Mouse (Mus musculus): ENCODE measurements at regions not wholly inside any gene's neighbourhood (a gene's known extent, or its start where the extent isn't known, plus 50 kb on each side); places are given as distances from the start of the nearest gene placed in this dataset.
A peak's percentile ranks its signal among the peaks of the same experiment; 100 is the strongest.

- ATAC-seq (no peak), DNase-seq (ENCODE audit: low spot score) (peak; percentile 33)
- TF ChIP-seq EP300 (IDR thresholded peaks at IDR 0.05) (no peak), CTCF (IDR thresholded peaks at IDR 0.05) (no peak)
- H3K4me1 ChIP-seq (ENCODE audit: insufficient read depth, low read depth, low read length): peaks cover 5% of the 10 kb centered on the region; the same call in 1 of the 2 replicates
- H3K9ac ChIP-seq (replicated peaks; ENCODE audit: low read depth): no peak overlapping the region
- no peaks in the 10 kb centered on the region for H3K9me3 ChIP-seq (ENCODE audit: low read length)
- H3K27ac ChIP-seq (ENCODE audit: low read length): no peak overlapping the region
- no peaks in the 10 kb centered on the region for H3K27me3 ChIP-seq (replicated peaks; ENCODE audit: insufficient read depth, low read length)
- WGBS: 64% methylated on average over 3 of the region's 3 CpGs
- no peak overlapping the region for H3K4me3 ChIP-seq (ENCODE audit: low read depth, low read length)
- H3K36me3 ChIP-seq (ENCODE audit: insufficient read depth, low read length): no peaks in the 10 kb centered on the region
- H3K4me2 ChIP-seq (replicated peaks; ENCODE audit: low read depth, low read length): no peak overlapping the region
These were observed 58.6 kb downstream of the Kcnrg start for GRCm38 (mm10) chr14:61665815-61666214.

- no peak for ATAC-seq
- H3K36me3 ChIP-seq (ENCODE audit: insufficient read depth, low read length): peaks cover 6% of the 10 kb centered on the region; the same call in 1 of the 2 replicates
- H3K9ac ChIP-seq (replicated peaks; ENCODE audit: low read depth): no peak overlapping the region
- no peak overlapping the region for H3K4me2 ChIP-seq (replicated peaks; ENCODE audit: low read depth, low read length)
- no peak for DNase-seq (ENCODE audit: low spot score)
- TF ChIP-seq CTCF (IDR thresholded peaks at IDR 0.05): no peak
- no peak for TF ChIP-seq EP300 (IDR thresholded peaks at IDR 0.05)
- WGBS: 31% methylated on average over 2 of the region's 2 CpGs
- no peak overlapping the region for H3K27ac ChIP-seq (ENCODE audit: low read length)
- no peaks in the 10 kb centered on the region for H3K9me3 ChIP-seq (ENCODE audit: low read length)
- H3K4me1 ChIP-seq (ENCODE audit: insufficient read depth, low read depth, low read length): peaks cover 3% of the 10 kb centered on the region; the same call in 1 of the 2 replicates
- H3K27me3 ChIP-seq (replicated peaks; ENCODE audit: insufficient read depth, low read length): no peaks in the 10 kb centered on the region
- no peak overlapping the region for H3K4me3 ChIP-seq (ENCODE audit: low read depth, low read length)
These were observed 65.9 kb downstream of the Kcnrg start for GRCm38 (mm10) chr14:61673184-61673583.

GRCm38 (mm10) chr14:61678107-61678506 lies 70.8 kb downstream of the Kcnrg start:
- Histone ChIP-seq H3K9me3 (ENCODE audit: low read length) (no peaks in the 10 kb centered on the region), H3K4me3 (ENCODE audit: low read depth, low read length) (no peak overlapping the region), H3K27ac (ENCODE audit: low read length) (no peak overlapping the region), H3K9ac (replicated peaks; ENCODE audit: low read depth) (no peak overlapping the region), H3K4me1 (ENCODE audit: insufficient read depth, low read depth, low read length) (peaks cover 7% of the 10 kb centered on the region; the same call in 1 of the 2 replicates), H3K4me2 (replicated peaks; ENCODE audit: low read depth, low read length) (no peak overlapping the region), H3K27me3 (replicated peaks; ENCODE audit: insufficient read depth, low read length) (no peaks in the 10 kb centered on the region), H3K36me3 (ENCODE audit: insufficient read depth, low read length) (no peaks in the 10 kb centered on the region)
- 89% methylated on average over 1 of the region's 1 CpGs for WGBS
- DNase-seq (ENCODE audit: low spot score) (no peak), ATAC-seq (no peak)
- no peak for TF ChIP-seq CTCF (IDR thresholded peaks at IDR 0.05)
- no peak for TF ChIP-seq EP300 (IDR thresholded peaks at IDR 0.05)

GRCm38 (mm10) chr14:61680818-61681707 lies 73.8 kb downstream of the Kcnrg start:
- H3K9me3 ChIP-seq (ENCODE audit: low read length): no peaks in the 10 kb centered on the region
- H3K9ac ChIP-seq (replicated peaks; ENCODE audit: low read depth): peak overlapping the region; percentile 94
- H3K27me3 ChIP-seq (replicated peaks; ENCODE audit: insufficient read depth, low read length): no peaks in the 10 kb centered on the region; the same call in 1 of the 2 replicates
- peaks cover 6% of the 10 kb centered on the region; the same call in 1 of the 2 replicates for H3K4me1 ChIP-seq (ENCODE audit: insufficient read depth, low read depth, low read length)
- TF ChIP-seq EP300 (IDR thresholded peaks at IDR 0.05) (peak; percentile 61), CTCF (IDR thresholded peaks at IDR 0.05) (peak; percentile 38)
- peak overlapping the region; percentile 99 for H3K4me2 ChIP-seq (replicated peaks; ENCODE audit: low read depth, low read length)
- under 1% methylated on average over 44 of the region's 50 CpGs for WGBS
- H3K27ac ChIP-seq (ENCODE audit: low read length): peak overlapping the region; percentile 98
- peak; percentile 98 for DNase-seq (ENCODE audit: low spot score)
- no peaks in the 10 kb centered on the region for H3K36me3 ChIP-seq (ENCODE audit: insufficient read depth, low read length)
- H3K4me3 ChIP-seq (ENCODE audit: low read depth, low read length): peak overlapping the region; percentile 91
- ATAC-seq: peak; percentile 66

- Histone ChIP-seq H3K36me3 (ENCODE audit: insufficient read depth, low read length) (no peaks in the 10 kb centered on the region), H3K27ac (ENCODE audit: low read length) (peak overlapping the region; percentile 98), H3K4me3 (ENCODE audit: low read depth, low read length) (peak overlapping the region; percentile 91), H3K27me3 (replicated peaks; ENCODE audit: insufficient read depth, low read length) (no peaks in the 10 kb centered on the region; the same call in 1 of the 2 replicates), H3K9me3 (ENCODE audit: low read length) (no peaks in the 10 kb centered on the region), H3K4me2 (replicated peaks; ENCODE audit: low read depth, low read length) (peak overlapping the region; percentile 99), H3K4me1 (ENCODE audit: insufficient read depth, low read depth, low read length) (peaks cover 9% of the 10 kb centered on the region; the same call in 1 of the 2 replicates), H3K9ac (replicated peaks; ENCODE audit: low read depth) (peak overlapping the region; percentile 94)
- TF ChIP-seq EP300 (IDR thresholded peaks at IDR 0.05) (0 out of 2 replicates have a peak, but pooled peaks have one; percentile 28), CTCF (IDR thresholded peaks at IDR 0.05) (peak; percentile 29; the same call in 1 of the 2 replicates)
- WGBS: 2% methylated on average over 44 of the region's 90 CpGs
- DNase-seq (ENCODE audit: low spot score) (peak; percentile 95), ATAC-seq (peak; percentile 87)
These were observed 74.7 kb downstream of the Kcnrg start for GRCm38 (mm10) chr14:61681708-61682701.
